Mouse (Mus musculus): ENCODE data around the gene Trpc5.

The Trpc5 gene

DNA sequence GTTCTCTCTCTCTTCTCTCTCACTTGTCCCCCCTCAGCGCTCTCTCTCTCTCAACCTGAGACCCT is at the start of gene Trpc5:
TSS of gene Trpc5 (minus strand) at position 39 of the 65 bp plus-strand sequence.
- no peak for DNase-seq

DNA sequence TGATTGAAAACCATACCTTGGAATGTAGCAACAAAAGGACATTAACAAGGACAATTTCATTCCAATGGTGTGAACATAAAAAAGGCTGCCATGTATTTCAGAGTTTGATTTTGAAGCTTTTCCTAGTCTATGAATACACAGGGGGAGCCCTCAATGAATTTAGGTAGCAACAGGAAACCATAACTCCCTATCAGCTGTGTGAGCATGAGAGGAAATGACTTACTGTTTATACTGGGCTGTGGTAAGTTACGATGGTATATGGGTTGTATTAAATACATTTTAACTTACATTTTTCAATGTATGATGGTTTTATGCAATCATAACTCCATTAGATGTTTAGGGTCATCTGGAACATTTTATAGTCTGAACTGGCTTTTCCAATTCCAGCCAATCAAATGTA is 28.4 kb upstream of the Trpc5 start:
- no peak for DNase-seq

DNA sequence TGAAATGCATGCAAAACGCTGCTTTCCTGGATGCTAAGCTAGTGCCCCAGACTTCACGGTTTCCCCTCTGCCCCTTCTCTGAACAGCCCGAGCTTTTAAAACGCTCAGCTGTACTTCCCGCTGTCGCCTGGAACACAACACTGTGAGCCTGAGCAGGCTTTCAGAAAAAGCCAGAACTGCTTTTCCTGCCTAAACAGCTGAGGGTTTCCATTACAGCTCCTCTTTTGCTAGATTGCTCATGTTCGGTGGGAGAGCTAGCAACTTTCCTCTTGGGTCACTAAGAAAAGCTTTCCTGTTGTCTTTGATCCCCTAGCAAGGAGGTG is 1.8 kb upstream of the Trpc5 start:
- DNase-seq = no peak

DNA sequence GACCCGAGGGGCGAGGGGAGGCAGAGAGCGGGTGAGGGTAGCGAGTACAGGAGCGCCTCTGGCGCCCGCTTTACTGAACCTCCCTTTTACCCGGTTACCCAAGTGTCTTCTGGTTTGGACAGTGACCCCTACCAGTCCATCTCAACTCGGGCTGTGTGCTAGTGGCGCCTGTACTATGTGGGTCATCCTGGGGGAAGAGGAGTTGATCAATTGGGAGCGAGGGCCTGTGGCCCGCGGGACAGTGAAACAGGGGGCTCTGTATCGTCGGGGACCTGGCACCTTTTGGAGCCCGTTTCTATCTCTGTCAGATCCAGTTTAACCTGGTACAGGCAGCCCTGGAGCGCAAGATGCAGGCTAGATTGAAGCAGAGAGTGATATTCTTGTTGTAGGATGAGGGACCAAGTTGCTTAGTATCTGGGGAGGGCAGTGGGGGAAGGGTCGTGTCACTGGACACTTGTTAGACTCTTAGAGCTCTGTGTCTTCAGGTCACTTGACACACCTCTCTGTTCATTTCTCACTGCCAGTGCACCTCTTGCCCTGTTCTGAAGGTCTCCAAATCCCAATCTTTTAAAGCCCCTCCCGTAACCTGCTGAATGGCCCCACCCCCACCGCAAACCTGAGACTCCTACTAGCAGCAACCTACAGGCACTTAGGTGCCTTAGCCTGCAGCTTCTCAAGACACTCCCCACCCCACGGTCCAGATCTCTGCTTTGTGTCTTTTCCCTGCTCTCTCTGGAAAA is 1.3 kb upstream of the Trpc5 start:
- no peak for DNase-seq

DNA sequence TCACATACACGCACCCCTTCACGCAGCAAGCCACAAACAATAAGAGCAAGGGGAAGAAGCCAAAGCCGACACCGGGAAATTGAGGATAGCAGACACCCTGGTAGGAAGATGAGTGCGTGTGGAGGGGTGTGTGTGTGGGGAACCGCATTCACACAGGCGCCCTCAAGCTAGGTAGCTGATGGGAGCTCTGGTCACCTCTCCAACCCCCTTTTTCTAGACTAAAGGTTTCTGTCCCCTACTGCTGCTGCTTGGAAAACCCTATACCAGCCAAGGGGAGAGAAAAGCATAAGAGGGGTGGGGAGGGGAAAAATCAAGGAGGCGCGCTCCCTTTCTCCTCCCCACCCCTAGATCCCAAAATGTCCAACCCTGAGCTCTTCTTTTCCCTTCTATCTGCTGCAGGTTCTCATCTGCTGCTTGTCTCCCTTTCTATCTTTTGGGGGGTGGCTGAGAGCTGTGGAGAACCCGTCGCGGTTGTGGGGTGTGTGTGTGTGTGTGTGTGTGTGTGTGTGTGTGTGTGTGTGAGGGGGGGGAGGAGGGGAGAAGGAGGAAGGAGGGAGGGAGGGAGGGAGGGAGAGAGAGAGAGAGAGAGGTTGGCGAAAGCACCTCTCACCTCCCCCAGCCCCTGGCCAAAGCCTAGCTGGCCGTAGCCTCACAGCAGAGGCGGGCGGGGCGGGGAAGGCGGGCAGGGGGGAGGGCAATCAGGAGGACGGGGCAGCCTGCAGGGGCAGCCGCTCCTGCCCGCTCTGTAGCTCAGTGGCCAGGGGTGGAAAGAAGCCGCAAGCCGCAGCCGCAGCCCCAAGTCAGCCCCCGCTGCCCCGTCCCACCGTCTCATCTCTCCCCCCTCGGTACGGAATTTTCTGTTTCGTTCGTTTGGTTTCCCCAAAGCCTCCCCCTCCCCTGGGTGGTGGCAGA is 483 bp upstream of the Trpc5 start, which contains the start of gene Rtl4:
TSS of gene Rtl4 (plus strand) at position 701 of the 912 bp plus-strand sequence.
- DNase-seq = no peak

DNA sequence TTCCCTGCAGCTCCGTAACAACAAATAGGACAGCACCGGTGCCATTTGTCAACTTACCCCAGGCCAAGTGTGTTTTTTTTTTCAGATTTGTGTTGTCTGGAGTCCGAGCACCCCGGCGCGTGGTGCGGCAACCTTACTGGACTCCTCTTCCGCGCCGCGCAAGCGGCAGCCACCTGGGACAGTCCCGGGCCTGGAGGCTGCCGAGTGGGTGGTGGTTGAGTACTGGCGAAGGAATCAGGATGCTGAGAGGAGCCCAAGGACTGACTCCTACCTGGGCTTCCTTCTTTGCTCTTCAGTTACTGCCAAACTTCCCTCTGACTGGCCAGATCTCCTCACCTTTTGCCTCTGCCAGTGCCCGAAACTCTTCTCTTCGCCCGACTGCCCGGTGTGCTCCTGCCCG is 238 bp downstream of the Trpc5 start:
- no peak for DNase-seq

DNA sequence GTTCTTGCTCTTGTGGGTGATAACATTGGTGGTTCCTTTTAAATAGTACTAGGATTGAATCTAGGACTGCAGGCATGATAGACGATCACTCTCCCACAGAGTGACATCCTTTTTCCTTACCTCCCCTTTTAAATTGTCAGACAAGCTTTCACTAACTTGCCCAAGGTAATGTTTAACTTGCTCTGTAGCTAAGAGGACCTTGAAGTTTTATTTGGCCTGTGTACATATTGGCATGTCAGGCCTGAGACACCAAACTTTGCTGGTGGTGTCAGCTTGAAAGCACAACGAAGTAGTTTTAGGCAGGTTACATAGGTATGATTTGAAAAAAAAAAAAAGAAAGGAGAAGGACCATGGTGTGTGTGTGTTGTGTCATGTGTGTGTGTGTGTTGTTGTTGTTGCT is 35.8 kb downstream of the Trpc5 start:
- DNase-seq = no peak

DNA sequence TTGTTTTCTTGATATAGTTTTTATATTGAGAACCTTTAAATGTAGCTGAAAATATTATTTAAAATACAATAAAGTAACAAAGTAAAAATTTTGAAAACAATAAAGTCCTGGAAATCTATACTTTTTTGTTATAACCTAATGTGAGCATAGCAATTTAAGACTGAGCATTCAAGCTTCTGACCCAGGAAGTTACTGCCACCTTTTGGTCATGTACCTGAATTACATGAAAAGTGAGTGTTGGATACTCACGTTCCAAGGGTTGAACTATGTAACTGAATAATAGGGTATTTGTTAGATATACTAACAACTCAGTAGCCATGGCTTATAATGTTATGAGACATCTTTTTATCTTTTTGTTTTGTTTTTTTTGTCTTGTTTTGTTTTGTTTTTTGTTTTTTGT is 42.6 kb downstream of the Trpc5 start:
- DNase-seq = no peak

DNA sequence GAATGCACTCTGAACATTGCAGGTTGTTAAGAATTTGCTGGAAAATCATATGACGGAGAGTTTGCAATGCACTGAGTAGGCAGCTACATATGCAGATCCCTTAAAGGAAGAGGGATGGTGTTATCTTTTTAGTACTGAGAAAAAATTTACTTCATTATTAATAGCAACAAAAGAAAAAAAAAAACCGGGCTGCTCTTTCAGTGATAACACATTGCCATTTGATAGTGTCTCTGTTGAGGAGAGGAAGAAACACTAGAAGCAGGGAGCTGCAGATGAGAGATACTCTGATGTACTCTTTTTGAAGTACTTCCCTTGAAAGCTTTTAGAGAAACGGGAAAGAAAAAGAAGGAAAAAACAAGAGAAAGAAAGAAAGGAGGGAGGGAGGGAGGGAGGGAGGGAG is 43.2 kb downstream of the Trpc5 start:
- DNase-seq = no peak

DNA sequence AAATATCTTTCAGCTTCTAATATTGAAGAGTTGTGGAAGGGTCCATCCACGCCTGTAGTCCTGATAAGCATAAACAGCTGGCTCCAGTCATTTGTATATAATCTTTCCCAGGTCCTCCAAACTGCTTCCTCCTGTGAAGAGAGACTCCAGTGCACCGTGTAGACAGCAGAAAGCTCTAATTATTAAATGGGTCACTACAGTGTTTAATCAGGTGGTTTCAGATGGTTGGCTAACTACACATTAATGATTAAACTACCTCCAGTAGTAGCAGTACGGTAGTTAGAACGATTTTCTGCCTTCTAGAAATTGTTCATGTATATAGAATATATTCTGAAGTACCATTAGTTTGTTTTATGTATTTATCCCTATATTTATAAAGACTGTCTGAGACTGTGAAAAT is 75.2 kb downstream of the Trpc5 start:
- DNase-seq = no peak

DNA sequence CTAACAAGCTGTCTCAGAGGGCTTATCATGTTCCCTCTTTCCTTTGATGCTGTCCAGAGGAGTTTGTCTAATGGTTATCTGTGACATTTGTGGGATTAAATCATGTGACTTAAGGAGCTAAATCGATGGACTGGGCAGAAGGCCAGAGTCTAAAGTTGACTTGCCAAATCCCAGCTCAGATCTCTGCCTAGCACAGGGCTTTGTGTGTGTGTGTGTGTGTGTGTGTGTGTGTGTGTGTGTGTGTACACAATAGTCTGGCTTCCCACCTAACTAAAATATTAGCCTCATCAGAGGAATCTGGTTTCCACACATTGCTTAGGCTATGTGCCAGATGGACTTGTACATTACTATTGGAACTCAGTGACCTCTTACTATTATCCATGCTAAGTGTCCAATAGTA is 151.5 kb downstream of the Trpc5 start:
- DNase-seq = no peak

DNA sequence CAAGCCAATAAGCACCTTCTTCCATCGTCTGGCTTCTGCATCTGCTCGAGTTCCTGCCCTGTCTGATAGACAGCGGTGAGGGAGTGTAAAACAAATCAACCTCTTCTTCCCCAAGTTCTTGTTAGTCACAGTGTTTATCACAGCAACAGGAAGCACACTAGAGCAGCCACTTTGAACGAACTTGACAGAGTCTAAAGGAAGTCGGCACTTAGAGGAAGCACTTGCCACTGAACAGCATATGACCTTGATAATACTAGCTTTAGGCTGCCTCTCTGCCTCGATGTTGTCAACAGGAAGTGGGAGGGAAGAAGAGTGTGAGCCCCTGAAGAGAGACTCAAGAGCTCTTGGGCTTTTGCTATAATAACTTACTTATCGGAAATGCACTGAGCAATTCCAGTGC is 161.9 kb downstream of the Trpc5 start:
- peak; percentile 25 for DNase-seq

DNA sequence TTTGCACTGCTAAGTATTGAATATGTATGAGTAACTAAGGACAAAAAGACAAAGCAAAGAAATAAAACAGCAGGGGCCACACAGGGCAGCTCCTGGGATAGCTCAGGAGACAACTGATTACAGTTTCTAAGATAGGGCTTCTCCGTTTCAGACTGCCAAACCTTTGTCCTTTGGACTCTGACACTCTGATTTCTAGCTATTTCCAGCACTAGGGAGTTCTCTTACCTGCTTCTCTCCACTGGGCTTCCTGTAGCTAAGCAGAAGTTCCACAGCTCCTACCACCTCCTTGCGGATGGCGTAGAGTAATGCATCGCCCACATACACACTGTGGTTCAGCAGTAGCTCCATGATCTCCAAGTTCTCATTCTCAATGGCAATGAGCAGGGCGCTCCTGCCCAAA is 164.7 kb downstream of the Trpc5 start:
- no peak for DNase-seq

DNA sequence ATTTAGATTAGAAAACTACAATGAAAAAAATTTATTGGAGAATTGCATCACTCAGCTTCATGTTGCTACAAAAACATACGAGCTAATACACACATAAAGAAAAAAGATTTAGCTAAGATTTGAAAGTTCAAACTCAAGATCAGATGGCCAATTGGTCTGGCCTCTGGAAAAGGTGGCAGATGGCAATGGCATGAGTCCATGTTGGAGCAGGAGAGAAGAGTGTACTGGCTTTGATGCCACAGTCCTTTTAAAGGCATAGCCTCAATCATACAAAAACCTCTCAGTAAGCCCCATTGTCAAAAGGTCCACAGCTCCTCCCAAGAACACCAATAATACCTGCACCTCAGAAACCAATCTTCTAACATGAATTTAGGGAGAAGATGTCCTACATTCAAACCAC is 196.6 kb downstream of the Trpc5 start:
- no peak for DNase-seq

DNA sequence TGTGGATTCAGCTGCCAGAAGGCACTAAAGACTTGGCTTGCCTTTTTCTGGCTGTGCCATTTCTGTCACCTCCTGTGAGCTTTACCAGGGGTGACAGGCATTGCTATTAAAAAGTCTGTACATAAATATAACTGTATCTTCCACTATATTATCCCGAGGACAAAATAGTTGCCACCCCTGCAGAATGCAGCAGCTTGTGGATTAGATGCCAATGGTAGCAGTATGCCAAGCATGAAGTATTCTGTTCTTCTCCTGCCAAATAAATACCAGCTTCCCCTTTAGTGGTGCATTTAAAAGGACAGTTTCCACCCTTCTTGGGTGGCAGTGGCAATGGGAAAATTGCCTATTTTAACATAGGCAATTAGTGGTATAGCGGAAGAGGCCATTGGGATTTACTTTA is 223.6 kb downstream of the Trpc5 start:
- no peak for DNase-seq

DNA sequence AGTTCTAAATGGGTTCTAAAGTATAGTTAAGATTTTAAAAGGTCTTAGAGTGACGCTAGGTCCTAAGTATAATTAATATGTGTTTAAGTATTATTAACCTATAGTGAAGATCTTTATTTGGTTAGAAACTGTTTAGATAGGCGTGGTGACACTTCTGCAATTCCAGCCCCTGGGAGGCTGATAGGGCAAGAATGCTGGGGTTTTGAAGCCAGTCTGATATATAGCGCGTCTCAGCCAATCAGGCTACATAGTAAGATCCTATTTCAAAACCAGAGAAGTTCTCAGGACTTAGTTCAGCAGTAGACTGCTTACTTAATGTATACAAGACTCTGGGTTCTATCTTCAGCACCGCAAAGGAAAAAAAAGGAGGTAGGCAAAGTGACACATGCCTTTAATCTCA is 231.7 kb downstream of the Trpc5 start, which contains the start of gene Trpc5os:
TSS of gene Trpc5os (plus strand) at position 301 of the 400 bp plus-strand sequence.
- no peak for DNase-seq

DNA sequence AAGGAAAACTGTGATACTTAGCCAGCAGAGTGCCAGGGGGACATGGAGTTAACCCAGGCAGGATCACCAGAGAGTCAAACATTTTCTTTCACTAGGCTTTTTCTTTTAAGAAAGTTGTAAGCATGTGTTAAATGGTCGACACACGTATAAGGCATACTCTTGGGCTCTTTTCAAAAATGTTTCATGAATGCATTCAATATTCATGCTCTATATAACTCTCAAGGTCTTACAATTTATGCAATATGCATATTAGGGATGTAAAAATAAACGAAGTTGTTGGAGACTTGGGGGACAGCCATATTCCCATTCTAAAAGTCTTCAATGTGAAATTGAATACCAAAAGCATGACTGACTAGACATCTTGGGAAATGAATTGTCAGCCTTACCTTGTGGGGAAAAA is 264.1 kb downstream of the Trpc5 start:
- no peak for DNase-seq

DNA sequence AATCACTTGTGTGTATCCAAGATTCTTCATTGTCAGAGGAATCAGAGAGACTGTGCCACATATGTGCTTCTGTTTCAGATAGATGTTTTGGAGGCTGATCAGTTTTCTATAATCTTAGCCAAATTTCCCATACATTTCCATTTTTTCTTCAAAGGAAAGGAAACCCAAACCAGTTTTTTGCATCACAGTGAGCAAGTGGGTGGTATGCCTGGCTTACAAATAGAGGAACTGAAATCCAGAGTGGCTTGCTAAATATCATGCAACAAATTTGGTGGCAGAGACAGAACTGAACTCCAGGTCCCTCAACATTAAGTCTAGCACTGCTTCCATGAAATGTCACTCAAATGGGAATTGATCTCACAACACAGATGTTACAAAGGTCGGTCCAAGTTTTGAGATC is 266.9 kb downstream of the Trpc5 start:
- DNase-seq = no peak

DNA sequence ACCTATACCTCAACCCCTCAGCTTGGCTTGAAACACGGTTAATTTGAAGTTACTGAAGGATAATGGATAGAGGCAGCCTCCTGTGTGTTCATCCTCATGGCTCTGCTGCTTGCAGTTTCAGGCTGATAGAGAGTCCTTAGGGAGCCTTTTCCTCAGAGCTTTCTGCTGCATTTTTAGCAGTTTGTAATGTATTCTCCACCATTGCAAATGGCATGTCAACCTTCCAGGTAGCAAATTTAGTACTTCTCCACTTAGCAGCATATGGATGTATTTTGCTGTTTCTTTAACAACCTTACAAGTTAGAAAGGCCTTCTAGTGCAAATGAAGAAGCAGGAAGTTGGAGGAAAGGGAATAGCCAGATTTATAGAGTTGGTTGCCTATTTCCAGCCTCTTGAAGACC is 267.7 kb downstream of the Trpc5 start:
- DNase-seq = no peak

DNA sequence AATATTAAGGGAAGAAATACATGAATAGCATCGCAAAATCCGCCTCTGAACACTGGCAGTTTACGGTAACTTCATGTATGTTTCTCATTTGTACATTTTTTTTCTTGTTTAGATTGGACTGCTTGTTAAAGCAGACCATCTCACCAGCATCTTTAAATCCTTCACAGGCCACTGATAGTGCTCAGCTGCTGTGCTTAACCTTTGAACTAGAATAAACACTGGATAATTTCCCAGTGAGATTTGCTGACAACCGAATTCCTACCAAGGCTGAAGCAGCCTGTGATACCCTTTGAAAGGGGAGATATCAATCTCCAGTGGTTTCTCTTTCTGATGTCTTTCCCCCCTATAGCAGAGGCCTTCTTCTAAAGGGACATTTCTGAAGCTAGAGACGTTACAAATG is 279.9 kb downstream of the Trpc5 start:
- DNase-seq = no peak

DNA sequence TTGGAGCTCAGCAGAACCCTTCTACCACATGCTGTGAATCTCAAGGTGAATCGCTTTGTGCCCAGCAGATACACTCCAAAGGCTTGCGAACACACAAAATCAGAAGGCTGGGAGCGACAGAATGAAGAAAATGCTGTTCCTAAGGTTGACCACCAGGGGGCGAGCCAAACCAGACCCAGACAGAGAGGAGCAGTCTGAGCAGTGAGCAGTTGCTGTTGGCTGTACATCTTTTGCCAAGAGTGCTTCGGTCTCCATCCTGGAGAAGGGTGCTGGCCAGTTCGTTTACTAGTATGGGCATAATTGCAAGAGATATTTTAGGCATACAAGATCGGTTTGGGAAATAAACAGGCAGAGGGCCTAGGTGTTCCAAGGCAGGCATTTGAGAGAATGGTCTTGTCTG is 284.5 kb downstream of the Trpc5 start:
- peak; percentile 56 for DNase-seq

DNA sequence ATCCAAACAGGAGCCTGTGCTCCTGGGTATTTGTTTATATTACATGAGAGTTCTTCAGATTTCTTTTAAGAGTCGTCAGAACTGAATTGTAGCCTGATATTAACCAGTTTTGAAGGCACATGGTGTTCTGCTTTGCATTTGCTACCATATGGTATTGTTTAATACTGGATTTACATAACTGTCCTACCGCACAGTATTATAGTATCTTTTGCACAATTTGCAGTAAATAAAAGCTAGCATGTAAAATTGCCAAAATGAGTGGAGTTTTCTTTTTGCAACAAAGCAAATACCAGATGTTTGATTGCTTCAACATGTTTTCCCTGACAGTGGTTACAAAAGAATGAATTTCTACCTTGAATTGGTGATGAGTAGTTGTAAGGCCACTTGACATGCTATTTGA is 313.8 kb downstream of the Trpc5 start:
- DNase-seq = no peak

DNA sequence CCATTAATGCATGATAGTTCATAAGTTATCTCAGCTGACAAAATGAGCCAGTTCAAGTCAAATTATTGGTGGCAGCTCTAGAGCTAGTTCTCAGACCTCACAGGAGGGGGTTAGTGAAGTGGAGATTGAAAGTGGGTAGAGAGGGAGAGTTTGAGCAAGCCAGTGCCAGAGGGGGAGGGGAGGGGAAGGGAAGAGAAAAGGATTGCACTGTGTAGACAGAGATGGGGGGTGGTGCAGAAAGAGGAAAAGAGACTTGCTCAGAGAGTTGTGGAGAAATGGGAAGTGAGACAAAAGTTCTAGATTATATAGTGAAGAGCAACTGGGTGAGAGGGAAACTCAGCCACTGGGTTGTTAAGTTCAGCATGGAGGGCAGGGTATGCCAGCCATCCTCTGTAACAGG is 349.6 kb downstream of the Trpc5 start:
- DNase-seq = no peak

DNA sequence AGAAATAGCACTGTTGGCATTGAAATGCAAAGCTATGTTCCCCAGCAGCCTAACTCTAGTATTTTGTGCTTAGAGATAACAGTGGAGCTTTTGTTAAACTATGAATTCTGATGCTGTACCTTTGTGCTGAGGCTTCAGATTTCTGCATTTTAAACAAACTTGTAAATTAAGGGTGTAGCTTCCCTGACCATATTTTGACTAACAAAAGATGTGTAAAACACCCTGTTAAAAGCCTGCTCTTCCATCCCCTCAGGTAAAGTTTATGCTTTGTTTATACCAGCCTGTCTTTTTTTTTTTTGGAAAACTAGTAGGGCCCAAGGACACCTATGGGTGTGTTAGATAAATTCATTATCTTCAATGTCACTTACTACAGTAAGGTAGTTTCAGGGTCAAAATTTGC is 350.0 kb downstream of the Trpc5 start:
- no peak for DNase-seq

DNA sequence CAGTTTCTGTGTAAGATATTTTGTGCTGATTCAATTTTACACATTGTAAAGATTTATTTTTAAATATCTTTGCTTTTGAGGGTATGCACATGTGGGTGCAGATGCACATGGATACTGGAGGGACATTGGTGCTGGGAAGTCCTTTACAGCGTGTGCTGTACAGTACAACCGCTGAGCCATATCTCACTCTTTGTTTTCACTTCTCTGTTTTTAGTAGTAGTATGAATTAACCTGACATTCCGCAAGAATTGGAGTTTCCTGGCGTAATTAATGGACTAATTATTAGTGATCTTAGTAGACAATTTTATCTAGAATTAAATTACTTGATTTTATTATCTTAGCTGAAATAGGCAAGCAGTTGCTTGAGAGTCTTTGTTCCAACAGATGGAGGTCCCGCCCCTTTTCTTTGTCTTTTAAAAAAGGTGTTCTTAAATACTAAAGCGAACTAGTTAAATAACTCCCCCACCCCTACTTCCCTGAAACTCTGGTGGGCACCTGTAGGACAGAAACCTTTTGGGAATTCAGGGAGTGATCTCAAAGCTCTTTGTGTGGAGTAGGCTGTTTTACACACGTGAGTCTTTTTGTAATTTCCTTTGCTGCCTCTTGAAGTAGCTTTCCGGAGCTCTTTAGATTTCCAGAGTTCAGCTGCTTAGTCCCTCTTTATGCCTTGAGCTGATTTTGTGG is 352.5 kb downstream of the Trpc5 start:
- DNase-seq = no peak
